ENCODE assay signal across 13 mouse cellular contexts in genomic region chr5:73156226-73156926, GRCm38 (mm10).
DNase-seq lines count a peak whose midpoint lies in the region; ATAC-seq lines count a peak whose summit lies in the region.
"Had no signal": no experiment of that assay in that cellular context is flagged by ENCODE, and none has a peak within 500 bp of the region (broad histone marks: within the 10 kb centered on the region; RNA-seq: fewer than 3 reads in every experiment).

No protein-coding gene starts in this region.

- H3K4me2 ChIP-seq in hindbrain, embryonic 13.5 days, result no peak overlapping the region
- H3K4me2 ChIP-seq in hindbrain, embryonic 16.5 days (ENCODE audit: low read length), result no peak overlapping the region
- no peak overlapping the region for H3K4me2 ChIP-seq in intestine, embryonic 14.5 days (ENCODE audit: low read length)
- H3K4me2 ChIP-seq: limb, embryonic 13.5 days had no signal

- H3K27me3 ChIP-seq in hindbrain, embryonic 13.5 days, result no peaks in the 10 kb centered on the region
- H3K27me3 ChIP-seq in hindbrain, embryonic 16.5 days (replicated peaks; ENCODE audit: control insufficient read depth, insufficient read depth, low read length), result no peaks in the 10 kb centered on the region
- H3K27me3 ChIP-seq in intestine, embryonic 14.5 days (replicated peaks; ENCODE audit: control insufficient read depth, insufficient read depth, low read length), result no peaks in the 10 kb centered on the region
- H3K27me3 ChIP-seq: limb, embryonic 13.5 days had no signal

- H3K27ac ChIP-seq in hindbrain, embryonic 13.5 days, result 0 out of 2 replicates have a peak overlapping the region, but pooled peaks have one; percentile 1
- H3K27ac ChIP-seq in hindbrain, embryonic 16.5 days (ENCODE audit: low read depth, low read length), result no peak overlapping the region
- H3K27ac ChIP-seq in intestine, embryonic 14.5 days (ENCODE audit: low read depth), result no peak overlapping the region
- H3K27ac ChIP-seq: limb, embryonic 13.5 days had no signal

- H3K9ac ChIP-seq in hindbrain, embryonic 13.5 days, result no peak overlapping the region
- H3K9ac ChIP-seq in hindbrain, embryonic 16.5 days (ENCODE audit: low read depth, low read length), result no peak overlapping the region
- no peak overlapping the region for H3K9ac ChIP-seq in intestine, embryonic 14.5 days (ENCODE audit: low read length)
- H3K9ac ChIP-seq: limb, embryonic 13.5 days had no signal

- no peak for ATAC-seq in hindbrain, embryonic 13.5 days (ENCODE audit: low FRiP score)
- no peak for ATAC-seq in hindbrain, embryonic 16.5 days
- ATAC-seq in intestine, embryonic 14.5 days (replicated peaks; ENCODE audit: low FRiP score, low TSS enrichment, low read depth), result 0 out of 2 replicates have a peak, but pooled peaks have one; percentile 51
- ATAC-seq in inflammation-experienced regulatory T-cells, adult 6 months, result no peak
- ATAC-seq: forebrain, embryonic 16.5 days had no signal

- peak; percentile 43 for DNase-seq in ZHBTc4 (ENCODE audit: low read depth, low spot score)
- DNase-seq in intestine, embryonic 14.5 days (ENCODE audit: low spot score), result peak; percentile 57
- DNase-seq in lung, postnatal 25 days (ENCODE audit: low spot score), result peak; percentile 26
- DNase-seq in gastrocnemius, postnatal 25 days, result no peak
- no peak for DNase-seq in urinary bladder, adult 2 months (ENCODE audit: low spot score)
- DNase-seq: cerebellum, adult 8-10 months; layer of hippocampus, adult 9-11 months; thymus, adult 2 months had no signal

- H3K4me1 ChIP-seq in hindbrain, embryonic 13.5 days (replicated peaks), result peaks cover 28% of the 10 kb centered on the region
- peaks cover 4% of the 10 kb centered on the region; the same call in 1 of the 2 replicates for H3K4me1 ChIP-seq in hindbrain, embryonic 16.5 days (ENCODE audit: control insufficient read depth, insufficient read depth, low read depth, low read length)
- H3K4me1 ChIP-seq in intestine, embryonic 14.5 days (replicated peaks; ENCODE audit: control insufficient read depth, insufficient read depth, low read length), result peaks cover 15% of the 10 kb centered on the region

- no peaks in the 10 kb centered on the region for H3K36me3 ChIP-seq in hindbrain, embryonic 13.5 days
- H3K36me3 ChIP-seq in hindbrain, embryonic 16.5 days (ENCODE audit: control insufficient read depth, insufficient read depth, low read length), result no peaks in the 10 kb centered on the region
- no peaks in the 10 kb centered on the region for H3K36me3 ChIP-seq in intestine, embryonic 14.5 days (ENCODE audit: control insufficient read depth, insufficient read depth, low read length)
- H3K36me3 ChIP-seq: limb, embryonic 13.5 days had no signal

- WGBS in hindbrain, embryonic 13.5 days, result 90% methylated on average over 15 of the region's 15 CpGs
- 87% methylated on average over 15 of the region's 15 CpGs for WGBS in hindbrain, embryonic 16.5 days
- WGBS in intestine, embryonic 14.5 days, result 53% methylated on average over 15 of the region's 15 CpGs

- H3K9me3 ChIP-seq in hindbrain, embryonic 13.5 days, result no peaks in the 10 kb centered on the region
- H3K9me3 ChIP-seq in hindbrain, embryonic 16.5 days (ENCODE audit: control insufficient read depth, low read length), result no peaks in the 10 kb centered on the region
- no peaks in the 10 kb centered on the region for H3K9me3 ChIP-seq in intestine, embryonic 14.5 days (ENCODE audit: control insufficient read depth, low read length)
- H3K9me3 ChIP-seq: limb, embryonic 13.5 days had no signal

- H3K4me3 ChIP-seq in hindbrain, embryonic 13.5 days, result no peak overlapping the region
- no peak overlapping the region for H3K4me3 ChIP-seq in hindbrain, embryonic 16.5 days (ENCODE audit: low read length)
- H3K4me3 ChIP-seq in intestine, embryonic 14.5 days (ENCODE audit: low read depth, low read length), result no peak overlapping the region
- H3K4me3 ChIP-seq: limb, embryonic 13.5 days had no signal

Comparison
In these comparisons a context has a peak if more than half of its experiments do, and no peak if none do; other contexts are left out.
1. DNase-seq: peak in ZHBTc4 (single experiment), intestine, embryonic 14.5 days (single experiment) and lung, postnatal 25 days (single experiment); none in gastrocnemius, postnatal 25 days (single experiment) and urinary bladder, adult 2 months (single experiment).